Mouse (Mus musculus) adrenal gland (tissue): ENCODE data around the gene Mylk.
"Not testable (repeated sequence)": the region's sequence is repeated elsewhere in the genome, so short reads cannot be mapped to it uniquely, and the experiment has no call there.

Source experiments
- intact Hi-C: fragments of 180-260 bp; cut with DNase I; formaldehyde crosslinking; loops from one replicate; pipeline ENCODE4 v1.15.1; 2025

Gene Mylk

GRCm38 (mm10) chr16:34767443-34767842 is 22.4 kb downstream of the Mylk start:
- intact Hi-C loops = no loop called here

GRCm38 (mm10) chr16:34768436-34768835 is 23.4 kb downstream of the Mylk start:
- intact Hi-C loops = no loop called here

GRCm38 (mm10) chr16:34770127-34770526 is 25.1 kb downstream of the Mylk start:
- intact Hi-C loops = no loop called here

- intact Hi-C loops = no loop called here
Observed at GRCm38 (mm10) chr16:34772445-34773032, 27.5 kb downstream of the Mylk start.

- intact Hi-C loops = no loop called here
Observed at GRCm38 (mm10) chr16:34782442-34782841, 37.4 kb downstream of the Mylk start.

- intact Hi-C loops = no loop called here
Observed at GRCm38 (mm10) chr16:34783536-34783935, 38.5 kb downstream of the Mylk start.

GRCm38 (mm10) chr16:34784675-34785074 is 39.7 kb downstream of the Mylk start:
- intact Hi-C loops = no loop called here

- intact Hi-C loops = no loop called here
Observed at GRCm38 (mm10) chr16:34792555-34792954, 47.5 kb downstream of the Mylk start.

GRCm38 (mm10) chr16:34793000-34793399 is 48.0 kb downstream of the Mylk start:
- intact Hi-C loops = no loop called here

GRCm38 (mm10) chr16:34801222-34801621 is 56.2 kb downstream of the Mylk start:
- intact Hi-C loops = no loop called here

GRCm38 (mm10) chr16:34804286-34805010 is 59.4 kb downstream of the Mylk start:
- intact Hi-C loops = no loop called here

GRCm38 (mm10) chr16:34806883-34807767 is 62.1 kb downstream of the Mylk start:
- intact Hi-C loops = no loop called here

GRCm38 (mm10) chr16:34807768-34808275 is 62.8 kb downstream of the Mylk start:
- intact Hi-C loops = no loop called here

- intact Hi-C loops = no loop called here
Observed at GRCm38 (mm10) chr16:34812165-34812564, 67.2 kb downstream of the Mylk start.

- intact Hi-C loops = not testable (repeated sequence)
Observed at GRCm38 (mm10) chr16:34813161-34813560, 68.2 kb downstream of the Mylk start.

- intact Hi-C loops = no loop called here
Observed at GRCm38 (mm10) chr16:34813570-34813969, 68.6 kb downstream of the Mylk start.

- intact Hi-C loops = no loop called here
Observed at GRCm38 (mm10) chr16:34814612-34815011, 69.6 kb downstream of the Mylk start.

GRCm38 (mm10) chr16:34816548-34816947 is 71.5 kb downstream of the Mylk start:
- intact Hi-C loops = no loop called here

GRCm38 (mm10) chr16:34825111-34825744 is 80.2 kb downstream of the Mylk start:
- intact Hi-C loops = no loop called here

- intact Hi-C loops = no loop called here
Observed at GRCm38 (mm10) chr16:34834477-34834876, 89.5 kb downstream of the Mylk start.

GRCm38 (mm10) chr16:34839004-34839703 is 94.1 kb downstream of the Mylk start:
- intact Hi-C loops = no loop called here
